Mouse (Mus musculus): ENCODE measurements around the gene Tppp2.

DNA sequence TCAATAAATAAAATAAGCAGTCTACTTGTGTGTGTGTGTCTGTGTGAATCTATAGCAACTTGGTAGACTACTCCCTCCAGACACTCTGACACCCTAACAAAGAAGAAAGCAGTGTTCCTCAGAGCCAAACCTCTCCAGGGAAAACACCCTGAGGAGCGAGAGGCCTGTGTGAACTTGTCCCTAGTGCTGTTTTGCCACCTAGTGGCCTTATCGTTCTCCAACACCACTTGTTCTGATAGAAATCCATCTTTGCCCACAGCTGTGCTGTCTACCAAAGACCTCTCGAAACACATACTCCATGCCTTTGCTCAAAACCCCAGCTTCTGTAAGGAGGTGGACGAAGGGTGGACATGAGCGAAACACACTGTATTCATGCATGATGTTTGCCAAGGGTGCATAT, 12.6 kb downstream of the Tppp2 start:
- no peak for TF ChIP-seq POLR2A (IDR thresholded peaks at IDR 0.05; ENCODE audit: low read depth, low read length)
- TF ChIP-seq CTCF (IDR thresholded peaks at IDR 0.05; ENCODE audit: extremely low read depth, insufficient read depth, insufficient read length, insufficient replicate concordance), result peak; percentile 20; the same call in 1 of the 2 replicates

Data from spleen, adult 2 months (tissue).